Mouse (Mus musculus): ENCODE data around the gene Gm45623. TPM values are rescaled to one million over a fixed set of nuclear protein-coding genes. Genes with fewer than 3 reads are reported as not detected.

The Gm45623 gene
- under 1 TPM; 0.54 to 0.98 TPM for total RNA-seq (2021)
- long read RNA-seq: 0 reads

- DNase-seq (ENCODE audit: low spot score in 2 of 2): no peak
These were observed at the start of gene Gm45623 for GRCm38 (mm10) chr13:56753192-56753951. Gene Gm45623 (minus strand): TSS chr13:56753827.

- no peak for DNase-seq (ENCODE audit: low spot score in 2 of 2)
These were observed 43.8 kb upstream of the Gm45623 start for GRCm38 (mm10) chr13:56797459-56797858.

GRCm38 (mm10) chr13:56795501-56795900, 41.9 kb upstream of the Gm45623 start:
- no peak for DNase-seq (ENCODE audit: low spot score in 2 of 2)

GRCm38 (mm10) chr13:56794441-56794840, 40.8 kb upstream of the Gm45623 start:
- no peak for DNase-seq (ENCODE audit: low spot score in 2 of 2)

GRCm38 (mm10) chr13:56792844-56793243, 39.2 kb upstream of the Gm45623 start:
- no peak for DNase-seq (ENCODE audit: low spot score in 2 of 2)

GRCm38 (mm10) chr13:56790683-56791082, 37.1 kb upstream of the Gm45623 start:
- no peak for DNase-seq (ENCODE audit: low spot score in 2 of 2)

GRCm38 (mm10) chr13:56782621-56783020, 29.0 kb upstream of the Gm45623 start:
- DNase-seq (ENCODE audit: low spot score in 2 of 2): no peak

- no peak for DNase-seq (ENCODE audit: low spot score in 2 of 2)
These were observed 28.1 kb upstream of the Gm45623 start for GRCm38 (mm10) chr13:56781697-56782096.

GRCm38 (mm10) chr13:56780746-56781469, 27.3 kb upstream of the Gm45623 start:
- DNase-seq (ENCODE audit: low spot score in 2 of 2): no peak

GRCm38 (mm10) chr13:56774304-56774703, 20.7 kb upstream of the Gm45623 start:
- no peak for DNase-seq (ENCODE audit: low spot score in 2 of 2)

- DNase-seq (ENCODE audit: low spot score in 2 of 2): no peak
These were observed 19.7 kb upstream of the Gm45623 start for GRCm38 (mm10) chr13:56773262-56773870.

GRCm38 (mm10) chr13:56772592-56772991, 19.0 kb upstream of the Gm45623 start:
- DNase-seq (ENCODE audit: low spot score in 2 of 2): no peak

GRCm38 (mm10) chr13:56770786-56771185, 17.2 kb upstream of the Gm45623 start:
- DNase-seq (ENCODE audit: low spot score in 2 of 2): no peak

- DNase-seq (ENCODE audit: low spot score in 2 of 2): no peak
These were observed 16.5 kb upstream of the Gm45623 start for GRCm38 (mm10) chr13:56770136-56770578.

GRCm38 (mm10) chr13:56769431-56769830, 15.8 kb upstream of the Gm45623 start:
- no peak for DNase-seq (ENCODE audit: low spot score in 2 of 2)

GRCm38 (mm10) chr13:56766211-56766610, 12.6 kb upstream of the Gm45623 start:
- no peak for DNase-seq (ENCODE audit: low spot score in 2 of 2)

GRCm38 (mm10) chr13:56765284-56766032, 11.8 kb upstream of the Gm45623 start:
- DNase-seq (ENCODE audit: low spot score in 2 of 2): no peak

- no peak for DNase-seq (ENCODE audit: low spot score in 2 of 2)
These were observed 9.0 kb upstream of the Gm45623 start for GRCm38 (mm10) chr13:56762446-56763229.

- DNase-seq (ENCODE audit: low spot score in 2 of 2): peak; percentile 74 to 80
These were observed 4.9 kb upstream of the Gm45623 start for GRCm38 (mm10) chr13:56758492-56758891.

- no peak for DNase-seq (ENCODE audit: low spot score in 2 of 2)
These were observed 3.6 kb upstream of the Gm45623 start for GRCm38 (mm10) chr13:56757201-56757600.

Data from layer of hippocampus, postnatal 10 days (tissue).